Mouse (Mus musculus): Measurements from ENCODE around the gene Ttc26. TPM values are rescaled to one million over a fixed set of nuclear protein-coding genes. Genes with fewer than 3 reads are reported as not detected.
"Not testable (repeated sequence)": the region's sequence is repeated elsewhere in the genome, so short reads cannot be mapped to it uniquely, and the experiment has no call there.

The Ttc26 gene
- polyA plus RNA-seq, 1 experiment = 8.7 TPM

- no peak for TF ChIP-seq CTCF (IDR thresholded peaks at IDR 0.05; ENCODE audit: borderline replicate concordance, extremely low read depth, insufficient read depth, insufficient read length)
- no peak for TF ChIP-seq POLR2A (IDR thresholded peaks at IDR 0.05; ENCODE audit: borderline replicate concordance, extremely low read depth, insufficient read depth, insufficient read length, poor library complexity, severe bottlenecking)
- no peak for DNase-seq (ENCODE audit: low read depth)
Measured at GRCm38 (mm10) chr6:38357603-38358252, 23.5 kb upstream of the Ttc26 start.

- DNase-seq (ENCODE audit: low read depth) = no peak
- TF ChIP-seq POLR2A (IDR thresholded peaks at IDR 0.05; ENCODE audit: borderline replicate concordance, extremely low read depth, insufficient read depth, insufficient read length, poor library complexity, severe bottlenecking) = no peak
- TF ChIP-seq CTCF (IDR thresholded peaks at IDR 0.05; ENCODE audit: borderline replicate concordance, extremely low read depth, insufficient read depth, insufficient read length) = no peak
Measured at GRCm38 (mm10) chr6:38358253-38359027, 22.8 kb upstream of the Ttc26 start.

GRCm38 (mm10) chr6:38359044-38359735 is 22.1 kb upstream of the Ttc26 start:
- DNase-seq (ENCODE audit: low read depth) = not testable (repeated sequence)

- no peak for DNase-seq (ENCODE audit: low read depth)
- TF ChIP-seq CTCF (IDR thresholded peaks at IDR 0.05; ENCODE audit: borderline replicate concordance, extremely low read depth, insufficient read depth, insufficient read length) (no peak), POLR2A (IDR thresholded peaks at IDR 0.05; ENCODE audit: borderline replicate concordance, extremely low read depth, insufficient read depth, insufficient read length, poor library complexity, severe bottlenecking) (no peak)
Measured at GRCm38 (mm10) chr6:38359736-38360499, 21.4 kb upstream of the Ttc26 start.

GRCm38 (mm10) chr6:38361065-38361464 is 20.2 kb upstream of the Ttc26 start:
- no peak for DNase-seq (ENCODE audit: low read depth)
- no peak for TF ChIP-seq CTCF (IDR thresholded peaks at IDR 0.05; ENCODE audit: borderline replicate concordance, extremely low read depth, insufficient read depth, insufficient read length)
- no peak for TF ChIP-seq POLR2A (IDR thresholded peaks at IDR 0.05; ENCODE audit: borderline replicate concordance, extremely low read depth, insufficient read depth, insufficient read length, poor library complexity, severe bottlenecking)

GRCm38 (mm10) chr6:38361937-38362336 is 19.3 kb upstream of the Ttc26 start:
- no peak for DNase-seq (ENCODE audit: low read depth)
- TF ChIP-seq CTCF (IDR thresholded peaks at IDR 0.05; ENCODE audit: borderline replicate concordance, extremely low read depth, insufficient read depth, insufficient read length) (no peak), POLR2A (IDR thresholded peaks at IDR 0.05; ENCODE audit: borderline replicate concordance, extremely low read depth, insufficient read depth, insufficient read length, poor library complexity, severe bottlenecking) (no peak)

- TF ChIP-seq POLR2A (IDR thresholded peaks at IDR 0.05; ENCODE audit: borderline replicate concordance, extremely low read depth, insufficient read depth, insufficient read length, poor library complexity, severe bottlenecking) (no peak), CTCF (IDR thresholded peaks at IDR 0.05; ENCODE audit: borderline replicate concordance, extremely low read depth, insufficient read depth, insufficient read length) (no peak)
- DNase-seq (ENCODE audit: low read depth) = no peak
Measured at GRCm38 (mm10) chr6:38363370-38363769, 17.9 kb upstream of the Ttc26 start.

GRCm38 (mm10) chr6:38364121-38364520 is 17.1 kb upstream of the Ttc26 start:
- no peak for DNase-seq (ENCODE audit: low read depth)
- TF ChIP-seq POLR2A (IDR thresholded peaks at IDR 0.05; ENCODE audit: borderline replicate concordance, extremely low read depth, insufficient read depth, insufficient read length, poor library complexity, severe bottlenecking) = no peak

GRCm38 (mm10) chr6:38369945-38370344 is 11.3 kb upstream of the Ttc26 start:
- TF ChIP-seq POLR2A (IDR thresholded peaks at IDR 0.05; ENCODE audit: borderline replicate concordance, extremely low read depth, insufficient read depth, insufficient read length, poor library complexity, severe bottlenecking) (no peak), CTCF (IDR thresholded peaks at IDR 0.05; ENCODE audit: borderline replicate concordance, extremely low read depth, insufficient read depth, insufficient read length) (peak; percentile 3; the same call in 1 of the 2 replicates)
- no peak for DNase-seq (ENCODE audit: low read depth)

- TF ChIP-seq POLR2A (IDR thresholded peaks at IDR 0.05; ENCODE audit: borderline replicate concordance, extremely low read depth, insufficient read depth, insufficient read length, poor library complexity, severe bottlenecking) (no peak), CTCF (IDR thresholded peaks at IDR 0.05; ENCODE audit: borderline replicate concordance, extremely low read depth, insufficient read depth, insufficient read length) (no peak)
- DNase-seq (ENCODE audit: low read depth) = no peak
Measured at GRCm38 (mm10) chr6:38374271-38374670, 7.0 kb upstream of the Ttc26 start.

GRCm38 (mm10) chr6:38380764-38381128 is 523 bp upstream of the Ttc26 start:
- TF ChIP-seq CTCF (IDR thresholded peaks at IDR 0.05; ENCODE audit: borderline replicate concordance, extremely low read depth, insufficient read depth, insufficient read length) (no peak), POLR2A (IDR thresholded peaks at IDR 0.05; ENCODE audit: borderline replicate concordance, extremely low read depth, insufficient read depth, insufficient read length, poor library complexity, severe bottlenecking) (no peak)
- no peak for DNase-seq (ENCODE audit: low read depth)

All from brain, embryonic 14.5 days (tissue).